Mouse (Mus musculus) heart, adult 9 months (tissue): ENCODE data around the gene Oxsr1.
"Not testable (repeated sequence)": the region's sequence is repeated elsewhere in the genome, so short reads cannot be mapped to it uniquely, and the experiment has no call there.

ENCODE experiments used
- DNase-seq, 2 experiments: peaks; one replicate each; pipeline ENCODE4 v3.0.0; 2022; ENCODE audit warnings: low spot score in 2 of 2

The Oxsr1 gene

DNA sequence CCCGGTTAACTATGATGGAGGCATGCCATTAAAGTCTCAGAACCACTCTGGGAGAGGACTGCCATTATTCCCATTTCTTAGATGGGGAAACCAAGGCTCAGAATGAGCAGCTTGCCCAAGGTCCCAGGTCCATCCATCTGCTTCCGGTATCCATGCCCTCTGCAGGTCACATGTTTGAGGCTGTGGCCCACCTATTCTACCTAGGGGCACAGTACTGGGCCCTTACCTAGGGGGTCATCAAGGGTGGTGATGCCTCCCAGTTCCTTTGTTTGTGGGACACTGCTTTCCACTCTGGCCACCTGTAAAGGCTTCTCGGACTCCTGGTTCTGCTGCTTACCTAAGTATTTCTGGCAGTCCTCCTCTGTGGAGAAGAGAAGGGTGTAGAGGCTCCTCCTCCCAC is 16.1 kb upstream of the Oxsr1 start:
- no peak for DNase-seq

DNA sequence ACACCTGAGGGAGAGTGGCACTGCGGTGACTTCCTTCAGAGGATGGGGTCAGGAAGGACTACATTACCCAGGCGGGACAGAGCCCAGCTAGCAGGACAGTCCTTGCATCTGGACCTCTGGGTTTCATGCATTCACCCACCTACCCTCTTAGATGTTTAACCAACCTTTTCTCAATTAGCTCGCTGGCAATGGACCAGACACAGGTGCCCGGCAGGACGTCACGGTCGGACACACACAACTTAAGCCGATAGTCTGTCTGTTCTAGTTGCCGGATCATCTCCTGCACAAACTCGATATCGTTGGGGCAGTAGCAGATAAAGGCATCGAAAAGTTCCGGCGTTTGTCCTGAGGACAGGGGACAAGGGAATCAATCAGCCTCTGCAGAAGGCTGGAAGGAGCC is 15.6 kb upstream of the Oxsr1 start:
- no peak for DNase-seq

DNA sequence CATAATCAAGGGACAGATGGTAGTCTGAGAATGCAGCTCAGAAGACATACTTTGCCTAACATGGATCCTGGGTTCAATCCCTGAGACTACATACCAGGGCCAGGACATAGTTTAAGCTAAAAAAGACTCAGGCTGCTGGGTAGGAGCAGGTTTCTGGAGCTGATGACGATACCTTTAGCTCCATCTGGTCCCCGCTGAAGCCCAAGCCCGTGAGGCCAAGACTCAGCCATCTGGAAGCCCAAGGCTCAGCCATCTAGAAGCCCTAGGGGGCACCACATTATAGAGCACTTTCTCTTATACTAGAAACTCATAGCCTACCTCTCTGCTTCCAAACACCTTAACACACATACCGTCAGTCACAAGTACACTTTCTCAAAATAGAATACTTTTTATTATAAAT is 13.3 kb upstream of the Oxsr1 start:
- DNase-seq, result no peak

DNA sequence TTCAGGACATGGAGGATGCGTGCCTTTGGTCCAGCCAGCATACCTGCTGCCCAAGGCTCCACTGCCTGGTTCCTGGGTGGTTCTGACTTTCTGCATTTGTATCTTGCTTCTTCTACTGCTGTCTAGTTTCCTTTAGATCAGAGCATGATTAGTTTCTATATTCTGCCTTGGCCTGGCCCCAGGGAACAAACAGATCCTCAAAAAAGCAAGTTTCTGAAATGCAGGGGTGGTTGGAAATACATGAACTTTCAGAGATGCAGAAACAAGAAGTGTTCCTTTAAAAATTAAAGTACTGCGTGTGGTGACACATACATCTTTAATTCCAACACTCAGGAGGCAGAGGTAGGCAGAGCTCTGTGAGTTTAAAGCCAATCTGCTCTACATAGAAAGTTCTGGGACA is 12.6 kb upstream of the Oxsr1 start:
- DNase-seq, result no peak

DNA sequence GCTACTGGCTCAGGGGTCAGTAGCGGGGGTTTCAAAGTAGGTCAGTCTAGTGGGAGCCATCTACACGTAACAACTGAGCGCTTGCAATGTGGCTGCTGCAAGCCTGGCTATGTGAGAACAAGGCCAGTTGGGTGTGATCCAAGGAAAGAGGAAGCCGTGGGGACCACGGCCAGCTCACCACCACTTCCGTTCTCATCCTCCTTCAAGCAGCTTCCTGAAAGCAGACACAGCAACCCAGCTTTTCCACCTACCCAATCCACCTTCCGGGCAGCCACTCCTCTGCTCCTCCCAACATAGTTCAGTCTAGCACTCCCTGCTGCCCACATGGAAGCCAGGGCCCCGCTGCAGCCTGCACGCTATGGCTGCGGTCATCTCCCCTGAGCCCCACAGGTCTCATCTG is 12.1 kb upstream of the Oxsr1 start:
- DNase-seq, result peak; percentile 82

DNA sequence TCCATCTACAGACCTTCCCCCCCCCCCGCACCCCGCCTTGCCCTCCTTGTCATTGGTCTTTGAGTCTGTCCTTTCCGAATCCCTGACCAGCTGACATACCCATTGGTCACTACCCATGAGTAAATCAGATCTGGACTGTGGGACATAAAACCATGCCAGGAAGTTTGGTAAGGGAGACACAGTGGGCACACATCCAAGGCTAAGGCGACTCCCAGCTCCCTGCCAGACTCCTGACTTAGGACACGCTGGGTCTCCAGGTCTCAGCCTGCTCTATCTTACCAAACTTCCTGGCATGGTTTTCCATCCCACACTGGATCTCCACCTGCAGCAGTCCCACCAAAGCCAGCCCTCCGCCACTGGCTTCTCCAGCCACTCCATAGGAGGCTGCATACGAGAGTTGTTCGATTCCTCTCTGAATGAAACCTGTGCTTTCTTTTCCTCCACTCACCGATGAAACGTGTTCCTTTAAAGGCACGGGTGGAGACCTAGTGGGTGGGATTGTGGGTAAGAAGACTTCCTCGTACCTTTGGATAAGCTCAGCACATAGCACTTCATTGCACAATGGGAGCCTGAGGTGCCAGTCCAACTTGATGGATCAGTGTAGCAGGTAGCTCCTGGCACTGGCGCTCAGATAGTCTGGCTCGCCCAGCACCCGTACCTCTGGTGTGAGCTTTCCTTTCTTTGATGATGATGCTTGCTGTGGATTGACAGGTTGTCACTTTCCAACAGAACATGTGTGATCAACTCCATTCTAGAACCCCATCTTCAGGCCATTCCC is 8.1 kb upstream of the Oxsr1 start:
- no peak for DNase-seq

DNA sequence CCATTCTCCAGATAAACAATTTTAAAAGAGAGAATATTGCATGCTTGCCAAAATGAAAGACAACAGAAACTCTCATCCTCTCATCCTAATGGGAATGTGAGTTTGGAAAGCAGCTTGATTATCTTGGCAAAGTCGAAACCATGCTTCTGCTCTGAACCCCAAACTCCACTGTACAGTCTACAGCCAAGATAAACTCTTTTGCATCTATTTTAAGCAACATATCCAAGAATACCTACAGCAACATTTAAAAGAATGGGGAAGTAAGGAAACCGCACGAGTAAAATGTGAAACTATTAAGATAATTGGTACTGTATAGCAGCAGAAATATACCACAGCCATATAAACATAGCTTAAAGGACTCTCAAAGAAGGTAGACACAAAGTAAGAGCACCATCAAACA is 6.3 kb upstream of the Oxsr1 start:
- no peak for DNase-seq

DNA sequence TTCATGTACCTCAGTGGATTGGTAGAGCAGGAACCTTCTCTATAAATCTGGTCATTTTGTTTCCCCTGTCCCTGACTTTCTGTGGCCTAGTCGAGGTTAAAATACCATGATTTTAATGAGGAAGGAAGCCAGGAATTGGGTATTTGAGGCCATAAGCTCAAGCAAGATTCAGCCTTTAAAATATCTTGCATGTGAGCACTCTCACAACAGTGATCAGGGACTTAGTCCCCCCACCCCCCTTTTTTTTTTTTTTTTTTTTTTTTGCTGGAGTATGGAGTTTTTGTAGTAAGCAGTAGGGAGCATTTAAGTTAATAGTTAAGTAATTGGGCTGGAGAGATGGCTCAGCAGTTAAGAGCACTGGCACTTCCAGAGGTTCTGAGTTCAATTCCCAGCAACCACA is 1.9 kb upstream of the Oxsr1 start:
- DNase-seq, result no peak

DNA sequence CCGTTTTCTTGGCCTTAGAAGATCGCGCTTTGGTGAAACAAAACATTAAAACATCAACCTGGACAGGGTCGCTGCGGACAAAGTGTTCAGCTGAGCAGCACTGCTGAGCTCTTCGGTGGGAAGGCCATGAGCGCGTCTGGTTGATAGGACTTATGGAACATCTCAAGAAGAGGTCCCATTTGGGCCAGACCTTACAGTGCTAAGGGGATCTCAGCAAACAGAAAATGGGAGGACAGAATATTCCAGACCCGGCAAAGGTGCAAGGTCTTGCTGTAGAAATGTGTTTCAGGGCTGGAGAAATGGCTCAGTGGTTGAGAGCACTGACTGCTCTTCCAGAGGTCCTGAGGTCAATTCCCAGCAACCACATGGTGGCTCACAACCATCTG is 1.0 kb upstream of the Oxsr1 start:
- no peak for DNase-seq

DNA sequence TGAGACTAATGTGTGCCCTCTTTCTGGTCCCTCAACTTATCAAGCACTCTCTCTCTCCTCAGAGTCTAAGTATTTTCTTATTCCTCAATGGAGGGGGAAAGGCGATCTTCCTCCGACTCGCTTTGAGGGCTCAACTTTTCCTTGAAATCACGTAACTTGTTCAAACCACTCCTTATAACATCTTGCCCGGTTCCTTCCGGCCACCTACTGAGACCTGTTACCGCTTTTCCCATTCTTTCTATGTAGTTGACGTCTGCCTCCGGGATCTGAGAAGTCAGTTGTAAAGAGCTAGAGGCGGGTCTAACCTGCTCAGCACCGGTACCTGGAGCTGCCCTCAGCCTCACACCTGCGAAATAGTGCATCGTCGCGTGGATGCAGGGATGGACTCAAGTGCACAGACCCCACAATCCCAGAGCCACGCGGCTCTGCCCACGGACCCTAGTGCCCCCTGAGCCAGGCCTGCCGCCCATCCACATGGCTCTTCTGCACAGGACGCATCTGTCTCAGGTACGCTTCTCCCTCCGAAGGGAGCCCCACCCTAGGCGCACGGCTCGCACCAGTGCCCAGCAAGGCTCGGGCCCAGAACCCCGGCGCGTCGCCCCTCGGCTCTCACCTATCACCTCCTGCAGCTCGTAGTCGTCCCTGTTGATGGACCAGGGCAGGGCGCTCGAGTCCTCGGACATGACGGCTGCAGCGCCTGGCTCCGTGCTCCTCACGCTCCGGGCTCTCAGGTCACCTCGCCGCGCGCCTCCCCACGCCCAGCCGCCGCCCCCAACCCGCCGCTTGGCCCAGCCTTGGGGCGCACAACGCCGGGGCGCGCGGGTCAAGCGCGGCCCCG is 616 bp downstream of the Oxsr1 start:
- DNase-seq, result peak in 1 of 2 experiments; percentile 25

DNA sequence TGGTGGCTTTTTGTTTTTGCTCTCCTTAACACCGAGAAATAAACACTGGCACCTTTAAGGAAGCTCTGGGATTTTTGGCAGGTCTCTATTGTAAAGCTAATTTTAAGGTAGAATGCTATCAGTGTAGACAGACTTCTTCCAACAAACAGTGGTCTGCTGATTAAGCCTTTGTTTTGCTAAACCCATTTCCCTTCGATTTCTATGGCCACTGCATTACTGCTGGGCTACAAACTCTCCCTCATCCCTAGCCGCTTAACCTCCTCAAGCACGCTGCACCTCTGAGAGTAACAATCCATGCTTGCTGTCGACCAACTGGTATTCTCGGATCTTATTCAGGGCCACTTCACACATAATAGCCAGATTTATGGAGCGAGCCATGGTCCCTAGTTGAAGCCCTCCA is 1.3 kb downstream of the Oxsr1 start:
- DNase-seq, result no peak

DNA sequence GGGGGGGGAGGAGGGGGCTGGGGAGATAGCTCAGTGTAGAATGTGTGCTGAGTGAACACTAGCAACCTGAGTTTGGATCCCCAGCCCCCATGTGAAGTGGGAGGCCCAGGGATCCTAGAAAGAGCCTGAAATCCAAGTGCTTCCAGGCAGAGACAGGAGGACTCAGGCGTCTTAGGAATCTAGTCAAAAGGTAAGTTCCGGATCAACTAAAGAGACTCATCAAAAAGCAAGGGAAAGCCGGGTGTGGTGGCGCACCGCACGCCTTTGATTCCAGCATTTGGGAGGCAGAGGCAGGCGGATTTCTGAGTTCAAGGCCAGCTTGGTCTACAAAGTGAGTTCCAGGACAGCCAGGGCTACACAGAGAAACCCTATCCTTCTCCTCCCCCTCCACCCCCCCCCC is 1.8 kb downstream of the Oxsr1 start:
- DNase-seq, result no peak

DNA sequence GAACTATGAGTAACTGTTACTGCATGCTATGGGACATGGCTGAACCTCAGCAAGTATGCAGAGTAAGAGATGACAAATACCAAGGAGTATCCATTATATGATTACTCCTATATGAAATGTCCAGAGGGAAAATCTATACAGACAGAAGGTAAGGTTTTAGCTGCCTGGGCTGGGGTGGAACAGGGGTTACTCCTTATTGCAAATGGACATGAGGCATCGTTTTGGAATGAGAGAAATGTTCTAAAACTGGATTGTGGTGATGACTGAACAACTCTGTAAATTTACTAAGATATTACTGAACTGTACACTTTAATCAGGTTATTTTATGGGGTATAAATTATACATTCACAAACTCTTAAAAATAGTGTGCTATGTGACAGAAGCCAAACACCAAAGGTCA is 3.3 kb downstream of the Oxsr1 start:
- DNase-seq, result no peak

DNA sequence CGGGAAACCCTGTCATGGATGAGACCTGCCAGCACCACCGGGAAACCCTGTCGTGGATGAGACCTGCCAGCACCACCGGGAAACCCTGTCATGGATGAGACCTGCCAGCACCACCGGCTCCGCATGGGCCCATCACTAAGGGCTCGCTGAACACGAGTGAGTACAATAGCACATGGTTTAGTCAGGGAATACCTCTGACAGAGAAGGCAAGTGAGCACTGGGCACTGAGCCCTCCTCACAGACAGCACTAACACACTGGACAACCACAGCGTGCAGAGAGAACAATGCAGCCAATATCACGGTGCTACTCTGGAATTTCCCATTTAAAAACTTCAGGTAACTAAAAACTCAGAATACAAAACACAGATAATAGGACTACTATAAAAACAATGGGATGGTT is 9.1 kb downstream of the Oxsr1 start:
- no peak for DNase-seq

DNA sequence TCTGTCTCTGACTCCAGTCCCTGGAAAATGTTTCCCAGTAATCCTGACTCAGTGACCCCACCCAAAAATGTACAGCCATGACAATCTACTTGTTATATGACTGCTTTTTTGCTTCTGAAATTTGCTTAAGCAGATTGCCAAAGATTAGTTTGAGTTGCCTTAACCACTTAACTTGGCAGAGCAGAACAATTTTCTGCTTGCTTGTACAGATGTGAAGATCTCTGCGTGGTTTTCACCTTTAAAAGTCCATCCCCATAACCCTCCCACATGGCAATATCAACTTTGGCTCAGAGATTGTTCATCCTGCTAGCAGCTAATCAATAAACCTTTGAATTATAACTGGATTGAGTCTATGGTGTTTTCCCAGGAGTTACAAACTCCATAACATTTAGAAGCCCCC is 13.2 kb downstream of the Oxsr1 start:
- no peak for DNase-seq

DNA sequence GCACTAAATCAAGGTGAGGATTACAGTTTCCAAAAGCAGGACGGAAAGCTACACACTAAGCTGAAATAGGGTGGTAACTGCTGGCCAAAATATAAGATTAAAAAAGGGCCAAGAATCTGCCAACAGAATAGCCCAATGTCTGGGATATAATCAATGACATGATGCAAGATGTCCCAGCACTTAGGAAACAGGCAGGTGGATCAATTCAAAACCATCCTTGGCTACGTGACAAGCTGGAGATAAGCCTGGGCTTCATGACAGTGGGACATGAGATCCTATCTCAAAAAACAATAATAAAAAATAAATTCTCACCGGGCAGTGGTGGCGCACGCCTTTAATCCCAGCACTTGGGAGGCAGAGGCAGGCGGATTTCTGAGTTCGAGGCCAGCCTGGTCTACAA is 16.4 kb downstream of the Oxsr1 start:
- DNase-seq, result no peak

DNA sequence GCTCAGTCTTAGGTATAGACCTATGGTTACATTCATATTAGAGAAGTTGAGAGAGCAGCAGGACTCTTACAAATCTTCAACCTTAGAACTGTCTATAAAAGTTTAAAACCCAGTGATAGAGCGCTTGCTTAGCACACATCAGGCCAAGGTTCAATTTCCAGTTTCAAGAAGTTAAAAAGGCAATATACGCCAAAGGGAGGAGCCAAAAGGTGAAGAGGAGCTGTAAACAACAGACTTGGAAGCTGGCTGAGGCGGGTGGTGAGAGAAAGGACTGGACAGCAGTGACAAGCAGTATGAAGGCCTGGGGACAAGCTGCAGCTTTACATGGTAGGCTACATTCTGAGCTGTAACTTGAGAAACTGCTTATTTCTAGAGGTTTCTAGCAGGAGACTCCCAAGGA is 23.7 kb downstream of the Oxsr1 start:
- DNase-seq, result no peak

DNA sequence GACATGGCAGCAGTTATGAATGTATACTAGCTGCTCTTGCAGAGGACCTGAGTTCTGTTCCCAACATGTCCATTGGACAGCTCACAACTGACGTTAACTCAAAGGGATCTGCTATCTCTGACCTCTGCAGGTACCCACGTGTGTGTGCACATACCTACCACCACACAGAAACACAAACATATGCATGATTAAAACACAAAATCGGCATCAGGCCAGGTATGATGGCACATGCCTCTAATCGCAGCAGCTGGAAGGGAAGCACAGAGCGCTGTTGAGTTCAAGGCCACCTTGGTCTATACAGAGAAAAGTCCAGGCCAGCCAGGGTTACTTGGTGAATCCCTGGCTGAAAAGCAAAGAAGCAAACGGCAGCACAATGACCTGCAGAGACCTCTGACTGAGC is 24.5 kb downstream of the Oxsr1 start:
- no peak for DNase-seq

DNA sequence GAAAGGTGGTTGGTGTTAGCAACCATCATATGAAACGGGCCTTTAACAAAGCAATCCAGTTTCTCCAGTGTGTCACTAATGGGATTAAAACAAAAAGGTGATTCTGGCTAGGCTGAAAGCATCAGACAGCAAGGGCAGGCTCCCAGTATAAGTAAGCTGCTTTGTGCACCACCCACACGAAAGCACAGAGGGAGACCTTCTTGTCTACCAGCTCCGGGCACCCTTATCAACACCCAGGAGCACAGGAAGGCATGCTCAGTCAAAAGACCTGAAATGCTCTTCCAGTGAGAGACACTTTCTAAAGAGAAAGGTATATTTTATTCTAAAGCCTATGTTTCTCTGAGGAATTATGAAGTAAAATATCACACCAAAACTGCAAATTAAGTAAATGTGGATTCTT is 31.4 kb downstream of the Oxsr1 start:
- DNase-seq, result no peak

DNA sequence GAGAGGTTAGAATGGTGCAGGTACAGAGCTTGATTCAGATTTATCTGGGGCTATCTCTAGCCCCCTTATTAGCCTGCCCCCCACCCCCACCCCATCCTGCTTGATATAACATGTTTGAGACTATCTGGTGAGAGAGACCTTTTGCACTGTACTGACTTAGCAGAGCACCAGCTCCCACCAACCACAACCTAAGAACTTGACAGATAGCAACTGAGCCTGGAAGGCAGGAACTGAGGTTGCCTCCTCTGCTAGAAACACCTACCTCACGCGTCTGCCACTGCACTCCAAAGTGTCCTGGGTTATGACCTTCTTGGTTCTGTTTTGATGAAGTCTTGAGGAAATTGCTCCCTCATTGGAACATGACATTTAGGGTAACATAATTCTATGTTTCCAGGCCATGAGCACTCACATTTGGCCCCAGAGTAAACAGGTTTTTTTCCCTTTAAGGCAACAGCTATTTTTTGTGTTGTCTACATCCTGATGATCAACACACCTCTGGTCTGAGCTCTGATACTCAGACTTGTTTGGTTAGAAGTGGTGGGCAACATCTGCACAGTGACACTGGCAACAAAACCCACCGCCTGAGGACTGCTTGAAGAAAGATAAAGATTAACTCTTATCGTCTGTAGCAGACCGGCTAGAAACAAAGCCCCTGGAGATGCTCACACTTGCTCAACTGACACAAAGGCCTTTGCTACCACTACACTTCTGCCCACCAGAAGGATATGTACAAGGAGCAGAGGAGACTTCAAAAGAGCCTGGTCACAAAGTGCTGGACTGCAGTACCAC is 41.1 kb downstream of the Oxsr1 start:
- DNase-seq, result no peak

DNA sequence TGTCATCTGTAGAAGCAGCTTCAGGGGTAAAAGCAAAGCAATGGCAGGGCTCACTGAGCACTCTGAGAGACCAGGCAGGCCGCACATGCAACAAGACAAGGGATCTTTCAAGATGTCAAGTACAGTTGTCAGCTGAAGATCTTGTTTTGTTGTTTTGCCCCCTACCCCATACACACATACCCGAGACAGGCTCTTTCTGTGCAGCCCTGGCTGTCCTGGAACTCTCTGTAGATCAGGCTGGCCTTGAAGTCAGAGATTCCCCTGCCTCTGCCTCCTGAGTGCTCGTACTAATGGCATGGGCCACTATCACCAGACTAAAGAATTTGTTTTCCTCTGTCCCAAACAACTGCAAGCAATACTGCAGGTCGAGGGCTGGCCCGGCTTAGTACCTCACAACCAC is 44.2 kb downstream of the Oxsr1 start:
- DNase-seq, result no peak

DNA sequence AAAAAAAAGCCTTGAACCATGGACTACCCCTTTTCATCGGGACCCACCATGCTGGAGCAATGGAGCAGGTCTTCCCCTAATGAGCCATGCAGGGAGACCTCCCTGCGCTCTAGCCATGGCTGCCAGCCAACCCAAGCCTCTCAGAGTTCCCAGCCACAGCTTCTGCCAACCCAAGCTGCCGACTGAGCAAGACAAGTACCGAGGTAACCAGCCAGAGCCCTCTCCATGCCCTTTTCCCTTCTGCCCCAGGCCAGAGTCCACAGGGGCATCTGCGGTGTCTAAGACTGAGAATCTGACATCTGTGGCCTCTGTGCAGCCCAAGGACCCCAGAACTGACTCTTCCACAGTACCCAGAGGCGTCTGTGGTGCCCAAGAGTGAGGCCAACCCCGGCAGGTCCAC is 45.9 kb downstream of the Oxsr1 start:
- DNase-seq, result no peak

DNA sequence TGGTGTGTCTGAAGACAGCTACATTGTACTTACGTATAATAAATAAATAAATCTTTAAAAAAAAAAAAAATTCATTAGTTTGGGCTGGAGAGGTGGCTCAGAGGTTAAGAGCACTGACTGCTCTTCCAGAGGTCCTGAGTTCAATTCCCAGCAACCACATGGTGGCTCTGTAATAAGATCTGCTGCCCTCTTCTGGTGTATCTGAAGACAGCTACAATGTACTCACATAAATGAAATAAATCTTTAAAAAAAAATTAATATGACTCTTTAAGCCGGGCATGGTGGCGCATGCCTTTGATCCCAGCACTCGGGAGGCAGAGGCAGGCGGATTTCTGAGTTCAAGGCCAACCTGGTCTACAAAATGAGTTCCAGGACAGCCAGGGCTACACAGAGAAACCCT is 47.4 kb downstream of the Oxsr1 start:
- DNase-seq, result not testable (repeated sequence)
